7 mouse cellular contexts compared by ENCODE assay signal in genomic region chr11:94211124-94211603, GRCm38 (mm10). TPM values are rescaled to one million over a fixed set of nuclear protein-coding genes. Genes with fewer than 3 reads are reported as not detected.
DNase-seq lines count a peak whose midpoint lies in the region; ATAC-seq lines count a peak whose summit lies in the region.

Gene Tob1 (plus strand): TSS chr11:94211454.

- H3K9ac ChIP-seq in embryonic facial prominence, embryonic 11.5 days (replicated peaks; ENCODE audit: low read length) = peak within 1 kb of the TSS; percentile 92
- H3K9ac ChIP-seq in limb, embryonic 11.5 days (ENCODE audit: low read length) = peak within 1 kb of the TSS; percentile 93
- H3K9ac ChIP-seq in midbrain, embryonic 14.5 days (replicated peaks; ENCODE audit: low read length) = peak within 1 kb of the TSS; percentile 98

- H3K9me3 ChIP-seq in embryonic facial prominence, embryonic 11.5 days (replicated peaks; ENCODE audit: control insufficient read depth, low read length) = no peaks in the 10 kb centered on the region
- no peaks in the 10 kb centered on the region for H3K9me3 ChIP-seq in limb, embryonic 11.5 days (ENCODE audit: control insufficient read depth, low read length)
- no peaks in the 10 kb centered on the region for H3K9me3 ChIP-seq in midbrain, embryonic 14.5 days (ENCODE audit: control insufficient read depth, low read length)

- H3K27me3 ChIP-seq in embryonic facial prominence, embryonic 11.5 days (ENCODE audit: control insufficient read depth, insufficient read depth, low read length) = no peaks in the 10 kb centered on the region
- 0 out of 2 replicates have a peak, but pooled peaks cover under 1% of the 10 kb centered on the region for H3K27me3 ChIP-seq in limb, embryonic 11.5 days (ENCODE audit: control insufficient read depth, insufficient read depth, low read length)
- no peaks in the 10 kb centered on the region for H3K27me3 ChIP-seq in midbrain, embryonic 14.5 days (ENCODE audit: control insufficient read depth, insufficient read depth, low read length)

- peak within 1 kb of the TSS; percentile 96 for H3K4me3 ChIP-seq in embryonic facial prominence, embryonic 11.5 days (ENCODE audit: low read depth, low read length)
- peak within 1 kb of the TSS; percentile 95 for H3K4me3 ChIP-seq in limb, embryonic 11.5 days (ENCODE audit: low read depth, low read length)
- peak within 1 kb of the TSS; percentile 100 for H3K4me3 ChIP-seq in midbrain, embryonic 14.5 days (replicated peaks; ENCODE audit: low read depth, low read length)

- H3K4me1 ChIP-seq in embryonic facial prominence, embryonic 11.5 days (ENCODE audit: control insufficient read depth, insufficient read depth, low read length) = peaks cover 6% of the 10 kb centered on the region; the same call in 1 of the 2 replicates
- peaks cover 12% of the 10 kb centered on the region; the same call in 1 of the 2 replicates for H3K4me1 ChIP-seq in limb, embryonic 11.5 days (ENCODE audit: control insufficient read depth, insufficient read depth, low read length)
- H3K4me1 ChIP-seq in midbrain, embryonic 14.5 days (ENCODE audit: control insufficient read depth, insufficient read depth, low read length) = peaks cover 21% of the 10 kb centered on the region

- H3K36me3 ChIP-seq in embryonic facial prominence, embryonic 11.5 days (replicated peaks; ENCODE audit: control insufficient read depth, insufficient read depth, low read depth, low read length) = peaks cover 7% of the 10 kb centered on the region
- peaks cover 7% of the 10 kb centered on the region for H3K36me3 ChIP-seq in limb, embryonic 11.5 days (ENCODE audit: control insufficient read depth, insufficient read depth, low read length)
- peaks cover 17% of the 10 kb centered on the region for H3K36me3 ChIP-seq in midbrain, embryonic 14.5 days (ENCODE audit: control insufficient read depth, insufficient read depth, low read length)

- peak; percentile 99 for DNase-seq in adrenal gland, postnatal 14 days
- DNase-seq in embryonic facial prominence, embryonic 11.5 days (ENCODE audit: low spot score) = peak; percentile 100
- DNase-seq in heart, adult 11 months = peak; percentile 100
- peak; percentile 94 for DNase-seq in kidney, adult 18-20 months
- DNase-seq in limb, embryonic 11.5 days (ENCODE audit: low spot score) = peak; percentile 99
- DNase-seq in midbrain, embryonic 14.5 days = peak; percentile 100
- DNase-seq in spleen, adult 18-20 months = peak; percentile 93 to 96

- peak within 1 kb of the TSS; percentile 98 for H3K27ac ChIP-seq in embryonic facial prominence, embryonic 11.5 days (replicated peaks; ENCODE audit: low read depth, low read length)
- H3K27ac ChIP-seq in limb, embryonic 11.5 days (replicated peaks; ENCODE audit: low read depth, low read length) = peak within 1 kb of the TSS; percentile 99
- H3K27ac ChIP-seq in midbrain, embryonic 14.5 days (replicated peaks; ENCODE audit: low read depth, low read length) = peak within 1 kb of the TSS; percentile 98

- peak; percentile 97 for ATAC-seq in embryonic facial prominence, embryonic 11.5 days (replicated peaks; ENCODE audit: insufficient number of reproducible peaks, low FRiP score, low TSS enrichment, low read depth)
- ATAC-seq in limb, embryonic 11.5 days (ENCODE audit: insufficient number of reproducible peaks, low FRiP score, low TSS enrichment, low read depth) = peak; percentile 98
- ATAC-seq in midbrain, embryonic 14.5 days (ENCODE audit: low FRiP score, low TSS enrichment) = peak; percentile 97

- 2% methylated on average over 20 of the region's 55 CpGs for WGBS in embryonic facial prominence, embryonic 11.5 days
- 0% methylated on average over 36 of the region's 55 CpGs for WGBS in limb, embryonic 11.5 days
- under 1% methylated on average over 51 of the region's 55 CpGs for WGBS in midbrain, embryonic 14.5 days

- peak within 1 kb of the TSS; percentile 95 for H3K4me2 ChIP-seq in embryonic facial prominence, embryonic 11.5 days (ENCODE audit: low read depth, low read length)
- H3K4me2 ChIP-seq in limb, embryonic 11.5 days (ENCODE audit: low read depth, severe bottlenecking) = peak within 1 kb of the TSS; percentile 97
- peak within 1 kb of the TSS; percentile 99 for H3K4me2 ChIP-seq in midbrain, embryonic 14.5 days (ENCODE audit: low read length)

RNA-seq across cellular contexts. Expression of gene Tob1, which starts in this region (rescaled TPM):
- total RNA-seq in adrenal gland, postnatal 14 days (2021) = 158 and 199 TPM in 2 replicates
- 32.0 and 32.8 TPM in 2 replicates for polyA plus RNA-seq in embryonic facial prominence, embryonic 11.5 days (2014; fragmentation: Nextera tagmentation; extraction: Ambion mirVana)
- 28.9 and 31.8 TPM in 2 replicates for polyA plus RNA-seq in limb, embryonic 11.5 days (2014; fragmentation: Nextera tagmentation; extraction: Ambion mirVana)
- 29.5 and 34.7 TPM in 2 replicates for polyA plus RNA-seq in midbrain, embryonic 14.5 days (2014; fragmentation: Nextera tagmentation; extraction: Ambion mirVana)

Comparison
In these comparisons a context has a peak if more than half of its experiments do, and no peak if none do; other contexts are left out.
1. Peak in every context shown above with its lines: DNase-seq, ATAC-seq, H3K4me3 ChIP-seq and H3K27ac ChIP-seq.